Mouse (Mus musculus) cortical plate, adult 2 months (tissue): ENCODE measurements at regions not wholly inside any gene's neighbourhood (a gene's known extent, or its start where the extent isn't known, plus 50 kb on each side); places are given as distances from the start of the nearest gene placed in this dataset.
"Not testable (repeated sequence)": the region's sequence is repeated elsewhere in the genome, so short reads cannot be mapped to it uniquely, and the experiment has no call there.

Experiments used
- H3K27ac ChIP-seq: fragments of 200-500 bp; 2 replicates; pipeline ENCODE4 v1.5.1; 2012; ENCODE audit warnings: low read length, control low read depth, inconsistent platforms; ENCODE audit not compliant: insufficient read depth
- H3K4me1 ChIP-seq: fragments of 200-500 bp; 2 replicates; pipeline ENCODE4 v1.6.1; 2011; ENCODE audit warnings: low read length; ENCODE audit not compliant: control insufficient read depth, insufficient read depth
- H3K4me3 ChIP-seq: fragments of 200-500 bp; 2 replicates; pipeline ENCODE4 v1.5.1; 2011; ENCODE audit warnings: mild to moderate bottlenecking, low read length, control low read depth; ENCODE audit not compliant: insufficient read depth
- CTCF ChIP-seq: fragments of 200-500 bp; IDR thresholded peaks from 2 replicates; pipeline ENCODE4 v1.5.1; 2011; ENCODE audit warnings: mild to moderate bottlenecking, control low read depth, low read length; ENCODE audit not compliant: insufficient read depth; ENCODE audit errors: extremely low read depth
- POLR2A ChIP-seq: fragments of 200-500 bp; IDR thresholded peaks from 2 replicates; pipeline ENCODE4 v1.6.1; 2011; ENCODE audit warnings: mild to moderate bottlenecking, low read length, control low read depth; ENCODE audit not compliant: insufficient read depth; ENCODE audit errors: extremely low read depth

GRCm38 (mm10) chr3:31603237-31603636 is 293.1 kb upstream of the Slc7a14 start:
- TF ChIP-seq POLR2A (no peak), CTCF (peak; percentile 95)
- H3K27ac ChIP-seq: no peak overlapping the region
- no peaks in the 10 kb centered on the region for H3K4me1 ChIP-seq
- no peak overlapping the region for H3K4me3 ChIP-seq

DNA sequence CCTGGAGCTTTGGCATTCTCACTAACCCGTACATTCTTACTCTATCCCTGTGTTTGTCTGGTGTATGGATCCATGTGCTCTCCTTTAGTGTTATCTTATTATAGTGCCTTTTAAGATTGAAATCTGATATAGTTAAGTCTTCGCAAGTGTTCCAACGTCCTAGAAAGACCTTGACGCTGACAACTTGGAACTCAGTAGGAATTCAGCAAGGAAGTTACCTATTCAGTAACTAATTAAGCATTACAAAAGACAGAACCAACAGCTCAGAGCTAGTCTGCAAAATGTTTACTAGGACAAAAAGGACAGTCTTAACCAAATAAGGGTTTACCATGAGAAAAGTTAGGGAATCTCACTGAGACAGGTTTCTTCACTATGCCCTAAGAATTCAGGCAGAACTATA is 286.4 kb upstream of the Slc7a14 start:
- not testable (repeated sequence) for H3K4me3 ChIP-seq, H3K4me1 ChIP-seq, H3K27ac ChIP-seq

- TF ChIP-seq POLR2A: no peak
- TF ChIP-seq CTCF: peak; percentile 57
- Histone ChIP-seq H3K27ac (no peak overlapping the region), H3K4me3 (no peak overlapping the region), H3K4me1 (no peaks in the 10 kb centered on the region)
Observed at GRCm38 (mm10) chr3:31585971-31586370, 275.8 kb upstream of the Slc7a14 start.

GRCm38 (mm10) chr3:31573849-31574248 is 263.7 kb upstream of the Slc7a14 start:
- Histone ChIP-seq H3K4me3 (no peak overlapping the region), H3K27ac (no peak overlapping the region), H3K4me1 (no peaks in the 10 kb centered on the region)
- no peak for TF ChIP-seq POLR2A
- no peak for TF ChIP-seq CTCF
